Mouse (Mus musculus) cerebellum, adult 2 months (tissue): ENCODE measurements around the gene Sgpl1.

Experiments
- CTCF ChIP-seq: fragments of 200-500 bp; IDR thresholded peaks from 2 replicates; pipeline ENCODE4 v1.5.1; 2011; ENCODE audit warnings: low read depth, mild to moderate bottlenecking, control low read depth, low read length, moderate library complexity, borderline replicate concordance; ENCODE audit not compliant: insufficient read depth
- POLR2A ChIP-seq: fragments of 200-500 bp; IDR thresholded peaks from 2 replicates; pipeline ENCODE4 v1.6.1; 2011; ENCODE audit warnings: low read length, control low read depth, borderline replicate concordance; ENCODE audit not compliant: insufficient read depth

DNA sequence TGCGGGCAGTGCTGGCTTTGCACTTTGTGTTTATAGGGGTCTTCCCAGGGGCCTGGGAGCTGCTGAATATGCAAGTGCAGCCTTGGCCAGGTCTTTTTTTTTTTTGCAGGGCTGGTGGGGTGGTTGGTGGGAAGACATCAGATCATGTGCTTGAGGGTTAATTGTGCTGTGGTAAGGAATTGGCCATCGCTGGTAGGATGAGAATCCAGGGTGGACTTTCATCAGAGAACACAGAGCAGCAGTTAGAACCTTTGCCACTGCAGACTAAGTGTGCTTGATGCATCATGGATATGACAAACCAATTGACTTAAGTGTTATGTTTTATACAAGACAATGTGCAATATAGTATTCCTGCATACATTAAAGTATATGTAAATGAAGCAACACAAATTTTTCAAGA is 62.1 kb downstream of the Sgpl1 start:
- TF ChIP-seq CTCF (no peak), POLR2A (no peak)
